In the genomic region with DNA sequence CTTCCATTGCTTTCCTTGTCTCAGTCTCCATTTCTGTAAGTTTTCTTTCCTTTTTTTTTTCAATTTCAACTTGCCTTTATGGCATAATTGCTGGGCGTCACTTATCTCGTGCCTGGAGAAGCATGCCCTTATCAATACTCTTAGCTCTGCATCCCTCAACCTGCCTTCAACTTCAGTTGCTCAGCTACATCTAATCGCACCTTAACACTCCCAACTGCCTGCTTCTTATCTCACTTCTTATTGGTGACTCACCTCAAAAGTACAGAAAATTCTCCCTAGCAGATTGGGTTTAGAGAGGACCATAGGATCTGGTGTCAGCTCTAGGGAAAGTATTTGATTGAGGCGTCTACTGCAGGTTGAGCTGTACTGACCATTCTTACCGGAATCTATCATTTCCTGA, we compare ENCODE assay signal across 13 mouse cellular contexts.
DNase-seq lines count a peak whose midpoint lies in the region; ATAC-seq and TF ChIP-seq lines count a peak whose summit lies in the region.
"Had no signal": no experiment of that assay in that cellular context is flagged by ENCODE, and none has a peak within 500 bp of the region (broad histone marks: within the 10 kb centered on the region; RNA-seq: fewer than 3 reads in every experiment).

No protein-coding gene starts in this region.

- no peak overlapping the region for H3K4me2 ChIP-seq in forebrain, embryonic 11.5 days (ENCODE audit: low read depth, low read length, severe bottlenecking)
- no peak overlapping the region for H3K4me2 ChIP-seq in forebrain, postnatal 0 days (ENCODE audit: low read depth)
- no peak overlapping the region for H3K4me2 ChIP-seq in lung, embryonic 15.5 days
- H3K4me2 ChIP-seq in intestine, embryonic 15.5 days (replicated peaks), result no peak overlapping the region

- intact Hi-C loops in left cerebral cortex, postnatal 36 days (cut with DNase I), result no loop called here

- no peaks in the 10 kb centered on the region for H3K27me3 ChIP-seq in forebrain, embryonic 11.5 days (ENCODE audit: control insufficient read depth, insufficient read depth, low read length)
- H3K27me3 ChIP-seq in forebrain, postnatal 0 days (ENCODE audit: insufficient read depth, low read length), result no peaks in the 10 kb centered on the region
- no peaks in the 10 kb centered on the region for H3K27me3 ChIP-seq in lung, embryonic 15.5 days
- H3K27me3 ChIP-seq in intestine, embryonic 15.5 days (replicated peaks), result no peaks in the 10 kb centered on the region

- no peaks in the 10 kb centered on the region for H3K9me3 ChIP-seq in forebrain, embryonic 11.5 days (ENCODE audit: control insufficient read depth, low read length)
- H3K9me3 ChIP-seq in forebrain, postnatal 0 days (ENCODE audit: low read length), result no peaks in the 10 kb centered on the region
- H3K9me3 ChIP-seq in lung, embryonic 15.5 days, result no peaks in the 10 kb centered on the region
- no peaks in the 10 kb centered on the region for H3K9me3 ChIP-seq in intestine, embryonic 15.5 days
- H3K9me3 ChIP-seq: embryonic facial prominence, embryonic 10.5 days had no signal

- H3K4me3 ChIP-seq in forebrain, embryonic 11.5 days (ENCODE audit: low read depth, low read length), result no peak overlapping the region
- H3K4me3 ChIP-seq in forebrain, postnatal 0 days (ENCODE audit: low read depth, low read length), result no peak overlapping the region
- no peak overlapping the region for H3K4me3 ChIP-seq in lung, embryonic 15.5 days
- H3K4me3 ChIP-seq in intestine, embryonic 15.5 days (replicated peaks), result no peak overlapping the region
- H3K4me3 ChIP-seq in layer of hippocampus, adult 2 months, result no peak overlapping the region
- H3K4me3 ChIP-seq: embryonic facial prominence, embryonic 10.5 days had no signal

- no peak overlapping the region for H3K9ac ChIP-seq in forebrain, embryonic 11.5 days (ENCODE audit: low read length)
- H3K9ac ChIP-seq in forebrain, postnatal 0 days, result no peak overlapping the region
- no peak overlapping the region for H3K9ac ChIP-seq in lung, embryonic 15.5 days
- H3K9ac ChIP-seq in intestine, embryonic 15.5 days, result no peak overlapping the region

- DNase-seq in forebrain, embryonic 11.5 days (ENCODE audit: low spot score), result no peak
- no peak for DNase-seq in forebrain, postnatal 0 days
- no peak for DNase-seq in lung, postnatal 10 days
- no peak for DNase-seq in layer of hippocampus, adult 2 months (ENCODE audit: low spot score in 2 of 2)
- no peak for DNase-seq in left cerebral cortex, postnatal 36 days (ENCODE audit: low spot score in 2 of 2)
- DNase-seq: cerebellum, adult 11 months; kidney, postnatal 25 days; left cerebral cortex, postnatal 4 days; thymus, adult 18-20 months had no signal

- H3K36me3 ChIP-seq in forebrain, embryonic 11.5 days (ENCODE audit: control insufficient read depth, insufficient read depth, low read length), result no peaks in the 10 kb centered on the region
- no peaks in the 10 kb centered on the region for H3K36me3 ChIP-seq in forebrain, postnatal 0 days (ENCODE audit: insufficient read depth)
- no peaks in the 10 kb centered on the region for H3K36me3 ChIP-seq in lung, embryonic 15.5 days
- no peaks in the 10 kb centered on the region for H3K36me3 ChIP-seq in intestine, embryonic 15.5 days
- H3K36me3 ChIP-seq: embryonic facial prominence, embryonic 10.5 days had no signal

- 86% methylated on average over 5 of the region's 5 CpGs for WGBS in forebrain, embryonic 11.5 days
- 82% methylated on average over 5 of the region's 5 CpGs for WGBS in forebrain, postnatal 0 days
- 48% methylated on average over 5 of the region's 5 CpGs for WGBS in lung, embryonic 15.5 days
- WGBS in intestine, embryonic 15.5 days, result 48% methylated on average over 5 of the region's 5 CpGs

- no peaks in the 10 kb centered on the region for H3K4me1 ChIP-seq in forebrain, embryonic 11.5 days (replicated peaks; ENCODE audit: control insufficient read depth, insufficient read depth, low read length)
- no peaks in the 10 kb centered on the region for H3K4me1 ChIP-seq in forebrain, postnatal 0 days (ENCODE audit: insufficient read depth)
- no peaks in the 10 kb centered on the region for H3K4me1 ChIP-seq in lung, embryonic 15.5 days
- no peaks in the 10 kb centered on the region for H3K4me1 ChIP-seq in intestine, embryonic 15.5 days (replicated peaks)
- H3K4me1 ChIP-seq: embryonic facial prominence, embryonic 10.5 days had no signal

- H3K27ac ChIP-seq in forebrain, embryonic 11.5 days (ENCODE audit: low read depth, low read length), result no peak overlapping the region
- H3K27ac ChIP-seq in forebrain, postnatal 0 days (ENCODE audit: low read depth, low read length), result no peak overlapping the region
- no peak overlapping the region for H3K27ac ChIP-seq in lung, embryonic 15.5 days
- no peak overlapping the region for H3K27ac ChIP-seq in intestine, embryonic 15.5 days
- no peak overlapping the region for H3K27ac ChIP-seq in layer of hippocampus, adult 2 months
- H3K27ac ChIP-seq: embryonic facial prominence, embryonic 10.5 days had no signal

- 0 out of 2 replicates have a peak, but pooled peaks have one; percentile 18 for ATAC-seq in forebrain, embryonic 11.5 days (replicated peaks; ENCODE audit: low FRiP score)
- no peak for ATAC-seq in forebrain, postnatal 0 days
- ATAC-seq in lung, embryonic 15.5 days (ENCODE audit: borderline replicate concordance, extremely low read depth, low FRiP score, low TSS enrichment), result peak; percentile 19; the same call in 1 of the 2 replicates
- peak; percentile 100 for ATAC-seq in intestine, embryonic 15.5 days
- peak; percentile 98 for ATAC-seq in megakaryocyte-erythroid progenitor cell, adult 5-6 weeks (replicated peaks; ENCODE audit: low FRiP score, low TSS enrichment, poor library complexity, severe bottlenecking)

- TF ChIP-seq CTCF in forebrain, postnatal 0 days (IDR thresholded peaks at IDR 0.05; ENCODE audit: low read depth), result no peak
- TF ChIP-seq CTCF in layer of hippocampus, adult 2 months (conservative IDR thresholded peaks at IDR 0.05), result no peak
